Mouse (Mus musculus) small intestine, adult 2 months (tissue): ENCODE results near the gene Tnni2.

Experiments
- CTCF ChIP-seq: fragments of 200-500 bp; IDR thresholded peaks from 2 replicates; pipeline ENCODE4 v1.5.1; 2012; ENCODE audit warnings: low read depth, mild to moderate bottlenecking, control low read depth, inconsistent platforms, low read length, moderate library complexity, mixed read lengths; ENCODE audit not compliant: insufficient replicate concordance, insufficient read length; ENCODE audit errors: extremely low read depth
- POLR2A ChIP-seq: fragments of 200-500 bp; IDR thresholded peaks from 2 replicates; pipeline ENCODE4 v1.6.1; 2012; ENCODE audit warnings: low read depth, mild to moderate bottlenecking, control low read depth, inconsistent platforms, low read length, moderate library complexity

DNA sequence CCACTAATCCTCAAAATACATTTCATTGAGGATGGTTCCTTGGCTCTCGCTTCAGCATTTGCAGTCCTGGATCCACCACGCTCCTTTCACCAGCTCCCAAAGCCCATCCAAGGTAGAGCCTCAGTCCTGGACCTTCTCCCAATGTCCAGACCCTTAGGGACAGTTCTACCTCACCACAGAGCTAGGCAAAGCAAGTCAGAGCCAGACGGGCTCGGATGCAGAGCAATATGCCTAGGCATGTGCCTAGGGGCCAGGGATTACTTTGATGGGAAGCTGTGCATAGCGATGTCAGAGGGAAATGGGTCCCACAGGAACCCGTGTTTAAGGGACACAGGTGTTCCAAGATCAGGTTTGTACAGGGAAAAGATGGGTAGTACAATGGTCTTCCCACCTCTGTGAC is 3.7 kb downstream of the Tnni2 start:
- TF ChIP-seq CTCF (no peak), POLR2A (no peak)
